Mouse (Mus musculus) testis, adult 2 months (tissue): Measurements from ENCODE around the gene Cnnm4.

Source experiments
- CTCF ChIP-seq: fragments of 200-500 bp; IDR thresholded peaks from 2 replicates; pipeline ENCODE4 v1.5.1; 2012; ENCODE audit warnings: low read depth, mild to moderate bottlenecking, inconsistent platforms, low read length, moderate library complexity; ENCODE audit not compliant: control insufficient read depth, insufficient read depth, insufficient replicate concordance
- POLR2A ChIP-seq: fragments of 200-500 bp; IDR thresholded peaks from 2 replicates; pipeline ENCODE4 v1.6.1; 2012; ENCODE audit warnings: low read depth, mild to moderate bottlenecking, inconsistent platforms, low read length, moderate library complexity; ENCODE audit not compliant: control insufficient read depth

DNA sequence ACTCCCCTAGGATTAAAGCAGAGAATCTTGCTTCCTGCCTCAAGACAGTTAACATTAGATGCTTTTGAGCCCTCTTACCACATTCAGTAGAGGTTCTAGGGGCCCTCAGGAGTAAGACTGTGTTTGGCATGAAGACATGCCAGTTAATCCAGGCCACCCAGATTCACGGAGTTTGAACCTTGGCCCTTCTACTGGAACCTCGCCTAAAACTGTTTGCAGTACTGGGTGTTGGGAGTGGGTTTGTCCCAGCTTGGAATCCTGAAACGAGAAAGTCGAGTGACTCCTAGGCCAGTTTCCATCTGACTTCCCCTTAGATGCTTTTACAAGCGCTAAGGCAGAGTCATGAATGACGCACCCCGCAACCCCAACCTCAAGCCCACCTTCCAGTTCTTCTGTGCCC, 5.0 kb downstream of the Cnnm4 start:
- TF ChIP-seq CTCF, result no peak
- TF ChIP-seq POLR2A, result no peak
